Mouse (Mus musculus): Measurements from ENCODE around the gene Hist1h1d. TPM values are rescaled to one million over a fixed set of nuclear protein-coding genes. Genes with fewer than 3 reads are reported as not detected.

The Hist1h1d gene
- 1 to 10 TPM; 1.2 to 1.5 (median 1.4) TPM for total RNA-seq (2022)

DNA sequence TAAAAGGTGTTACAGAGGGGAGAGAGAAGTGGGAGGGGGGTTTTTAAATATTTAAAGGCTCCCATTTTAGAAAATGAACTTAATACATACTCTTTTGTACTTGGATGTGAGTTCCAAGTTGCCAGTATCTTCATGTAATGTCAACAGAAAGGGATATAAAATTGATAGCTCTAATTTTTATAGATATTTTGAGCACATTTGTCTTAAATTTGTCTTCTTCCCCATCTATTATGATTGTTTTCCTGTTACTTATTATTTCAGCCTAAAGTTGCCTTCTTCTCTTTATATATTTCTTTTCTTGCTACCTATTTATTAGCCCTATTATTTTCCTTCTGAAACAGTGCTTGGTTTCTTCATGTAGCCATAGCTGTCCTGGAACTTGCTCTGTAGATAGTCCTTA, at the start of gene Hist1h1d:
Hist1h1d (plus strand) TSS at position 301 of the 400 bp plus-strand sequence.
- no peak for DNase-seq (ENCODE audit: low spot score)

DNA sequence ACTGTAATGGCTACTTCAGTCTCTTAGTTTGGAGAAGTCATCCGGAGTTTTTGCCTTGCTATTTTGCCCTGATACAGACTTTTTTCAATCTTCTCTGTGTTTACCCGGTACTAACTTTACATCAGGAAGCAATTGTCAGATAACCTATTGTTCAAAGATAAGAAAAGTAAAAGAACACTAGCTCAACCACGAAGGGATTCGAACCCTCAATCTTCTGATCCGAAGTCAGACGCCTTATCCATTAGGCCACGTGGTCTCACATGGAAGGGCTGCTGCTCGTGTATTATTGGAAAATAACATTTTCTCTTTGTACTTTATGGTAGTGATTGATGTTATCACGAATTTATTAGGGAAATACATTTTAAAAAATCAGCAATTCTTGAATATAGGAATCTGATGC, 49.3 kb upstream of the Hist1h1d start:
- DNase-seq (ENCODE audit: low spot score) = peak; percentile 72

DNA sequence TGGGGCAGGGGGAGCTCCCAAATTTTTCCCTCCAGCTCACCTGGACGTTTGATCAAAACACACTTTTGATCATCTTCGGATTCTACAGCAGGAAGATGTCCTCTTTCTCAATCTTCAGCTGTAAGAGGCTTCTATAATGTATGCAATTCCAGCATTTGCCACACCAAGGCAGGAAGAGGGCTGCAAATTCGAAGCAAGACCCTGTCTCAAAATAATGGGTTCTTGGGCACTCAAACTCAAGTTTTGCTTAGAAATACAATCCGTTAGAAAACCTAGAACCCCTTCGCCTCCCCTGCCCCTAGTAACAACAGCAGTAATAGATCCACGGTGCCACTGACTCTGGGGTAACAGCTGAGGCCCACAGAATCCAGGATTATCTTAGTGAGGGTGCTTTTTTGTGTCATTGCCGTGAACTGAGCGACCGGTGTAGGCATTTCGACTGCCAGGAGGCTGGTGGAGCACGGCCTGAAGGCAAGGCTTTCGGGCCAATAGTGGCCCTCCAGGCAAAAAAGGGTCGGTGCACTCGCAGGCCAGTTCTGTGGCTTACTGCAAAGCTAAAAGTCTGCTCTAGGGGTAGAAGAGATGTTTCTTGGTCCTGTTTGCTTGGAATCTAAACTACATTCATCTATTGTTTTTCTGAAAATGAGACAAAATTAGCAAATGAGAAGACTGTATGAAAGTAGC, 47.3 kb upstream of the Hist1h1d start:
- no peak for DNase-seq (ENCODE audit: low spot score)

DNA sequence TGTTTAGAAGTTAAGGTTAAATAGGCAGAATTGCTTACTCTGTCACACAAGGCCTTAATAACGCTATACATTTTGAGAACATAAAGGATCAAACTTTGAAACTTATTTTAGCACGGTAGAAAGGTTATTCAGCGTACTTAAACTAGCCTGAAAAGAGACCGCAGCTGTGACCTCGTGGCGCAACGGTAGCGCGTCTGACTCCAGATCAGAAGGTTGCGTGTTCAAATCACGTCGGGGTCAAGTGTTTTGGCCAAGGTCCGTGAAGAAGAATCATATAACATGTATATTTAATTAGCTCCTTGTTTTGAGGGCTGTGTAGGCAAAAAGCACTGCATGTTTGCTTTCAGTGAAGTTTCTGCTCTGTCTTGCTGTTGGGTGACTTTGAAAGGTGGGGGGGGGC, 46.7 kb upstream of the Hist1h1d start:
- no peak for DNase-seq (ENCODE audit: low spot score)

DNA sequence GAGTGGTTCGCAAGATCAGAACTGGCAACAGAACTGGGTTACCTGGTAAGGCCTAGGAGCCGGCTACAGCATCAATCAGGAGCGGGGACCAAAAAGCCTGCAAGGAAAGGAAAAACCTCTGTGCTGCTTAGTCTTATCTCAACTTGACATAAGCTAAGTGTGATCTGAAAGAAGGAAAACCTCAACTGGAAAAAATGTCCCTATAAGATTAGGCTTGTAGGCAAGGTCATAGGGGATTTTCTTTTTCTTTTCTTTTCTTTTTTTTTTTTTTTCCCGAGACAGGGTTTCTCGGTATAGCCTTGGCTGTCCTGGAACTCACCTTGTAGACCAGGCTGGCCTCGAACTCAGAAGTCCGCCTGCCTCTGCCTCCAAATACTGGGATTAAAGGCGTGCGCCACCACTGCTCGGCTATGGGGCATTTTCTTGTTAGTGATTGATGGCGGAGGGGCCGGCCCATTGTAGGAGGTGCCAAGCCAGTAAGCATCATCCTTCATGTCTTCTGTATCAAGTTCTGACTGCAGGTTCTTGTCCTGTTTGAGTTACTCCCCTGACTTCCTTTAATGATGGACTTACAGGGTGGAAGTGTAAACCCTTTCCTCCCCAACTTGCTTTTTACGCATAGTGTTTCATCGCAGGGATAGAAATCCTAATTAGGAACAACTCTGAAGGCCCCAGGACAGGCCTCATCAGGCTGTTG, 46.1 kb upstream of the Hist1h1d start:
- DNase-seq (ENCODE audit: low spot score) = no peak

DNA sequence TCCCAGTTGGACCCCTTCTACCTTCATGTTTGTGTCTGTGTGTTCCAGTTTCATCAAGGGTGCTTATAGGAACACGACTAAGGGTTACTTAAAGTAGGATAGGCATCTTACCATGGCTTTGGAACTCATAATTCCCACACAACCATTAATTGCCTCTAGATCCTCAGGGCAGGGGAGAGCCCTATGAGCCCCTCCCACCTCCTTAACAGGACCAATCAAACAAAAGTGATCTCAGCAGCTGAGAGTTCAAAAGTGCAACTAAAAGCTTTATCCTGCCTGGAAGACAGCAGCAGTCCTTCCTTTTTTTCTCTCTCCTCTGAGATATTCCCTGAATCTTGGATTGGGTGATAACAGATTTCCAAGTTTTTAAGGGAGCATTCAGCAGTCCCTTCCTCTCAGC, 42.9 kb upstream of the Hist1h1d start:
- DNase-seq (ENCODE audit: low spot score) = no peak

DNA sequence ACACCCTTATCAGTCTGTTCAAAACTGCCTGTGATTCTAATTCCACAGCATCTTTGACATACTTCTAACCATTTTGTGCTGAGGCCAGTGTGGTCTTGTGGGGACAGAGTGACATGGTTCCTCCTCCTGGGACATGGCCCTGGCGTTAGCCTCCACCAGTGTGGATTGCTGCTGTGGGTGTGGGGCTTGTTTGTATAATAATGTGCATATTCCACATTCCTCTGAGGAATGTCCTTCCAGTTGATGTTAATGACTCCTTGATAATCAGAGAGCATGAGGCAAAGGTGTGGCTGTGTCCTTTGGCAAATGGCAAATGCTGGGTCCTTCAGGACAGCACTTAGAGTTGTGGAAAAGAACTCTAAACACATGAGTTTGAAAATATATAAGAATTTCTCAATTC, 39.5 kb upstream of the Hist1h1d start:
- DNase-seq (ENCODE audit: low spot score) = no peak

DNA sequence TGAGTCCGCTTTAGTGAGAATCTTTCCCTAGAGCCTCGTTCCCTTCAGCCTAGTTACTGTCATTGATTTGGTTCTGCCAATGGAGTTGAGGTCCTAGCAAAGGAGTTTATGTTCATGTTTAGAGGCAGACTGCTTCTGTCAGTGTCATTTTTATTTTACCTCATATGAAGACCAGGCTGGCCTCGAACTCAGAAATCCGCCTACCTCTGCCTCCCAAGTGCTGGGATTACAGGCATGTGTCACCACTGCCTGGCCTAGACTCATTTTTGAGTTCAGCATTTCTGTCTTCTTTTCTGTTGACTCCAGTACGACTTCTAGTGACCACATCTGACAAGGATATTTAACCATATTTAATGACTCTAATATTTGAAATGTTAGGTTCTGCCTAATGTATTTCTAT, 37.8 kb upstream of the Hist1h1d start:
- DNase-seq (ENCODE audit: low spot score) = no peak

DNA sequence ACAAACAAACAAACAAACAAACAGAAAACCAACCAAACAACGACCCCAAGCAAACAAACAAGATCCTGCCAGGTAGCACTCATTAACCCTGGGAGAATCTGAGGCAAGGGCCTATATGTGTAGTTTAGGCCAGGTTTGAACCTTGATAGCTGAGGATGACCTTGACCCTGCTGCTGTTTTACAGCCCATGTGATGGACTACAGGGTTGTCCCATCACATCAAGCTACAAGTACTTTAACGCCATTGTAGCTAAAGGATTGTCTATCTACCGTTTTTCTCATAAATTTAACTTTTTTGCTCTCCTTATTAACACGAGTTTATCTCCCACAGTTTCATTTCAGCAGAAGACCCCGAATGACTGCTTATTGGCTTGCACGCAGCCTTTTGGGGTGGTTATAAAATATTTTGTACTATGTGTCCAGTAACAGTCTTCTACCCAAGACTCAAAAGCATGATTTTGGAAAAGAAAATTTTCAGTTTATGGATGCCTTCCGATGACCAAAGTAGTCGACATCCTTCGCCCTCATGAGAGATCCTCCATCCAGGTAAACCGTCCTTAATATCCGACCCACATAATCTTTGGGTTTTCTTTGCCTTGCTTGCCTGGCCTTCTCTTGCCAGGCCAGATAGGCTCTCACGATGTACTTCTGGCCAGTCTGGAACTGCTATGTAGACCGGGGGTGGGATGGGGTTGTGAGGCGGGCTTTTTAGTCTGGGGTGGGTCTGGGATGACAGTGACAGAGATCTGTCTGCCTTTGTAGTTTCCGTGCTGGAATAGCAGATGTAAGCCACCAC, 37.0 kb upstream of the Hist1h1d start:
- no peak for DNase-seq (ENCODE audit: low spot score)

DNA sequence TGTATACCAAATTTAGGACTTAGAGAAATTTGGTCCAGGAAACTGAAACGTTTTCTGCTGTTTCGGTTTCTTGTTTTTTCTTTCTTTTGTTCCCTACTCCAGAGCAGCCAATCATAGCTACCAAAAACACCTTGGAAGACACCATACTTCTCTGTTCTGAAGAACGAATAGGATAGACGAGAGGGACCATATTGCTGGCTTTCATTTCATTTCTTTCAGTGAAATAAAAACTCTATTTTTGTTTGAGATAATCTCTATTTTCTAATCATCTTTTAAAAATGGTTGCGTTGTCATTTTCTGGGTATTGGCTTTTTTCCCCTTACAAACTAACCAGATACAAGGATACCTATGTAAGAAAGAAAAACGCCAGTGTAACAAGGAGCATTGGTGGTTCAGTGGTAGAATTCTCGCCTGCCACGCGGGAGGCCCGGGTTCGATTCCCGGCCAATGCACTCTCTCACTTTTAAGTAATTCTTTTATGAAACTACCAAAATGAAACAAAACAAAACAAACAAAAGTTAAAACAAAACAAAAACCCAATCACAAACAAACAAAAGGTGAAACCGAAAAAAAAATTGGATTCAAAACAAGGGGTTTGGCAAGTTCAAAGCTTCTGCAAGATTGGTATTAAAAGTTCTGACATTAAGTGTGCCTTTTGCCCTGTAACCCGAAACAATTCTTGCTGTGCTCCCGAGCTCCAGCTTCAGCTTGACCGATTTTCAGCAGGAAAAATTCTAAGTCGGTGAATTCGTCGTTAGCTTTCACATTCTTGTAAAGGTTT, 36.0 kb upstream of the Hist1h1d start:
- peak; percentile 84 for DNase-seq (ENCODE audit: low spot score)

DNA sequence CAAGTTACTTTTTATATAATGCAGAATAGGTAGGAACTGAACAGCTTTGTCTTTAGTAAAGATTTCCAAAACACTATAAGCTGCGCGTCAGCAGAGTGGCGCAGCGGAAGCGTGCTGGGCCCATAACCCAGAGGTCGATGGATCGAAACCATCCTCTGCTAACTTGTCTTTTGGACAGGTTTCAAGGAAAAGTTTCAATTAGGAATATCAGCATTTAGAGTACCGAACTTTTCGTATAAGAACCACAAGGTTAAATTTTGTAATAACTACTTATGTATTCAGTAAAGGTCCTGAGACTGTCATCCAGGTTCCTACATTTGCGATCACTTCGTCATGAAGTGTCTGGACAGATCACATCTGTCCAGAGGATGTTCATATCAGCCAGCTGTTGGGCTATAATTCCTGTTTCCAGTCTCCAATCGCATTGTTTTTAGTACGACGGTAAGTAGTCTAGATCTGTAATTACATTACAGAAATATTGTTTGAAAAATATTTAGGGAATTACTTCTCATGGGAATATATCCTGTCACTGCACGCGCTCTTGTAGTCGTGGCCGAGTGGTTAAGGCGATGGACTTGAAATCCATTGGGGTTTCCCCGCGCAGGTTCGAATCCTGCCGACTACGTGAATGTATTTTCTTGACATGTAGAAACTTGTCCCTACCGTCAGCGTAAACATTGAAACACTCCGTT, 35.3 kb upstream of the Hist1h1d start:
- peak; percentile 95 for DNase-seq (ENCODE audit: low spot score)

DNA sequence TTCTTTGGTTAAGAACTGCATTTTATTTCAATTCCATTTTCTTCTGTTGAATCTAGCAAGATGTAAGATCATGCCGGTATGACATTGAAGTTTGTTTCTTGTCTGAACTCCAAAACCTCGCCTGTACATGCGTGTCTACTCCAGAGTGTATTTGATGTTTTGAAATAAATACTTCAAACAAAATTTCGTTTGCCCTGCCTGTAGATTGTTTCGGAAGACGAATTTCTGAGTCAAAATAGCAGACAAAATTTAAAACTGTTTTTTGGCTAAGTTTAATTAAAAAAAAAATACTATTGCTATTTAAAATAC, 34.8 kb upstream of the Hist1h1d start:
- DNase-seq (ENCODE audit: low spot score) = no peak

DNA sequence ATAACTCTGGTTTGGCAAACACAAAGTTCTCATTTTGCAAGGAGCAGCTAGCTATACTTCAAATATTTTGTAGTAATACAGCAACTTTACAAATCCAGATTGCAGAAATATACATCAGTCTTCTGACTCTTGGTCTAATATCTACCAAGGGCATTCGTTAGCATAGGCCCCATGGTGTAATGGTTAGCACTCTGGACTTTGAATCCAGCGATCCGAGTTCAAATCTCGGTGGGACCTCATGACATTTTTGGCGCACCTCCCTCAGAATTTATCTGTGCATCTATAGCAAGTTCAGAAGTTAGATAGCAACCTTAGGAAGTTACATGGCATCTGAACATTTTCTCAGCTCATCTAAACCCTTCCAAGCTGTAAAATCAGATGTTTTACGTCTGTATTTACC, 34.2 kb upstream of the Hist1h1d start:
- peak; percentile 91 for DNase-seq (ENCODE audit: low spot score)

DNA sequence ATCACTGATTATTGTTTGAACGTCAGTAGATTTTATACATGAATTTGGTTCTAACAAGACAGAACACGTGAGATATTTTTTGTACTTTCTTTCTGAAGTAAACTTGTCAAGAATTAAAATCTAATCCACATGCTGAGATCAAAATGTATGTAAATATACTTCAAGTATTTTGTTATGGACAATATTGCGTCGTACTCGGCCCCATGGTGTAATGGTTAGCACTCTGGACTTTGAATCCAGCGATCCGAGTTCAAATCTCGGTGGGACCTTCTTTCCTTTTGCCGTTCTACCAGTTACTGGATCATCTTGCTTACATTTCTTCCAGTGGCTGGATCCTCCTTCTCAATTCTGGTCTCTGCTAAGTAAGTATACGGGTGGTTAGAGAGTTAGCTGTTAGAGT, 33.6 kb upstream of the Hist1h1d start:
- peak; percentile 91 for DNase-seq (ENCODE audit: low spot score)

DNA sequence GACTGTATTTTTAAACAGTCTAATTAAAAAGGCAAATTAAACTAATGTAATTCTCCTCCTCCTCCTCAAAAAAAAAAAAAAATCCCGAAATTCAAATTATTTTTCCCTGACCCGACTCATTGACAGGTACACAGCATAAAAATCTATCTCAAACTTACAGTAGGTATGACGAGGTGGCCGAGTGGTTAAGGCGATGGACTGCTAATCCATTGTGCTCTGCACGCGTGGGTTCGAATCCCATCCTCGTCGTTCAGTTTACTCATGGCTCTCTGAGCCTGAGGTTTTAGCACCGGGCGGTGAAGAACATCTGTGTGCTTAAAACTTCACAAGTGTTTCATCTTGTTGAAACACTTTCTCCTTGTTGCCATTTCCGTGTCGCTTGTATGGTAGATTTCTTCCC, 31.4 kb upstream of the Hist1h1d start:
- peak; percentile 84 for DNase-seq (ENCODE audit: low spot score)

DNA sequence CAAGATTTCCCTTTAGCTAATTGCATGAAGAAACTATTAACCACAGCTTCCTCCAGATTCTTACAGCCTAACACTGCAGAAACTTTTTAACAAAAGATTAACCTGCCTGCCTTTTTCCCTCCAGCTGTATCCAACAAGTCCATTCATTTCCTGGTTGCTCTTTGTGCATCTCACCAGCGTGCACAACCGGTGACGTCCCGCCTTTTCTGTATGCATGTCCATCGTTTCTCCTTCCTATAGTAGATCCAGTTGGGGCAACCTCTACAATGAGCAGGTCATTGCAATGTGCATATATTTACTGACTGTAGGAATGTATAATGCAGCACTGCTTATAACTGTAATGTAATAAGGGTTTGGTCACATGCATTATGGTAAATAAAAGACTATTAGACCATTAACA, 29.1 kb upstream of the Hist1h1d start:
- no peak for DNase-seq (ENCODE audit: low spot score)

DNA sequence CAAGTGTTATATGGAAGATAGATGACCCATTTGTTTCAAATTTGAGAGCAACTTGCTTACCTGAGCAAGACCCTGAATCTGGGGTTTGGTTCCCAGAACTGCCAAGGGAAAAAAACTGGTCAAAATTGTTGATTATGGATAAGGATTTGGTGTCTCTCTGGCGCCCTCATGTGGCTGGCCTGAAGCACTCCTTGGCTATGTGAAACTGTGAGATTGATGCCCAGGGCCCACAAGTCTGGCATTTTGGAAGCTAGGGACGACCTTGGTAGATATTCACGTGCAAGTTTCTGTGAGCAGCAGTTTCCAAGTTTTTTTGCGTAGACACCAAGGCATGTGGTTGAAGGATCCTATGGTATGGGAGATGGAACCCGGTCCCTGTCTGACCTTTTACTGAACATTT, 28.4 kb upstream of the Hist1h1d start:
- peak; percentile 54 for DNase-seq (ENCODE audit: low spot score)

DNA sequence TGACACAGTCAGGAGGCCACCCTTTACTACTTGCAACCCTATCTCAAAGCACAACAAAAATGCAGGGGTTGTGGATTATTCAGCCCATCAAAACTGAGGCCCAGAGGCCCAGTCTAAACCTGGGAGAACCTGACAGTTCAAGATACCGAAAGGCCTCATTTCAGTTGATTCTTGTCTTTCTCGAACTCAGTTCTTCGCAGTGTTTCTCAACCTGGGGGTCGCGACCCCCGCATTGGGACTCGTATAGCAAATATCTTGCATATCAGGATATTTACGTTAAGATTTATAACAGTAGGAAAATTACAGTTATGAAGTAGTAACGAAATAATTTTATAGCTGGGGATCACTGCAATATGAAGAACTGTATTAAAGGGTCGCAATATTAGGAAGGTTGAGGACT, 27.2 kb upstream of the Hist1h1d start:
- no peak for DNase-seq (ENCODE audit: low spot score)

DNA sequence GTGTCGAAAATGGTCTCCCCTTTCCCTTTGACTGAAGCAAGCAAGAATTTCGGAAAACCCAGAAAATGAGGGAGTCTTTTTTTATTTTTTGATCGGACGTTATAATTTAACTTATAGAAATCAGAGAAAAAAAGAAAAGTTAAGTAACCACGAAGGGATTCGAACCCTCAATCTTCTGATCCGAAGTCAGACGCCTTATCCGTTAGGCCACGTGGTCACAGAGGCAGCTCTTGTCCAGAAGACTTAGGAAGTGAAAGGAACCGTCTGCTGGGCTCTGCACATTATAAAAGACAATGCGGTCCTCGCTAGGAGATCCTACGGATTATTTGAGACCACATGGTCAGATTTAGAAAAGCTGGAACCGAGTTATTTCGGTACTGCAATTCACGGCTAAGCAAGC, 26.8 kb upstream of the Hist1h1d start:
- DNase-seq (ENCODE audit: low spot score) = peak; percentile 94

DNA sequence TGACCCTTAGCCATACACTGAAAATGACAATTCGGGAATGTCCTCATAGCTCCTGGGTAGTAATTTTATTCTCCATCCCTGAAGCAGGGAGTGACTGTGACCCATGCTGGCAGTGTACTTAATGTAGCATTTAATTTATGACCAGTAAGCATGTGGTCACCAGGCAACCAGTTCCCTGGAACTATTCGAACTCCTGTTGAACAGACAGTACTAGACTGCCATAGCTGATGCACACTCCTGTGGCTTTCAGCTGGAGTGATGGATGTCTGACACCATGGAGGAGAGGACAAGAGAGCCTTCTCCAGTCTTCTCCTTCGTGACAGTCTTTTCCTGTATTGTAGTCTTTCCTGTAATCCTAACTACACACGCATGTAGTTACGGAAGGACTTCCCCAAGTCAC, 24.1 kb upstream of the Hist1h1d start:
- no peak for DNase-seq (ENCODE audit: low spot score)

DNA sequence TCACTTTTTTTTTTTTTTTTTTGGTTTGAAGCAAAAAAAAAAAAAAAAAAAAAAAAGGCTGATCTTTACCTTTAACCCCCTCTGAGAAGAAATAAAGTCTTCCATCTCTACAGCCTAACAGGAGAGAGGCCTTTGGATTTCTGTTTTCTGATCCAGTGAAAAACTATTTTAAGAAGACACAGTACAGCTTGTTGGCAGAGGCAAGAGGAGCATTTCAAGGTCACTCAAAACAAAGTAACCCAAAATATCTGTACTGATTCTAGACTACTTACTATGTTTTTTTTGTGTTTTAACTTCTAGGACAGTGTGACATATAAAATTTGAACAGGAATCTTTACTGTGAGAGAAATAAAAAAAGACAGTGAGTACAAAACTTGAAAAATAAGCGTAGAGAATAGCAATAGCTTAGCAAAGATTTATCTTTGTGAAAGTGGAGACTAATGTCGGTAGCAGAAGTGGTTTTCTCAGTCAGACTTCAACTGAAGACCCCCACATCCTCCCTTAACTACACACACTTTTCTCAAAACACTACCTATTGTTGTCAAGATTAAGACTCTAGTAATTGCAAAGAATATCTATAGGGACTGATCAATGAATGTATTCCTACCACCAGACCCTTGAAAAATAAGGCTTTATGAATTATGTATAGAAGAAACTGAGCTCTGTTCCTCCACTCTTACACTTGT, 23.4 kb upstream of the Hist1h1d start:
- no peak for DNase-seq (ENCODE audit: low spot score)
